Mouse (Mus musculus) heart, adult 2 months (tissue): ENCODE data around the gene Med15. TPM values are rescaled to one million over a fixed set of nuclear protein-coding genes. Genes with fewer than 3 reads are reported as not detected.

ENCODE experiments used
- DNase-seq, 2 experiments: peaks; one replicate each; pipeline ENCODE4 v3.0.0; 2021
- H3K27ac ChIP-seq: fragments of 200-600 bp; 2 replicates; pipeline ENCODE4 v1.8.1; 2022
- H3K27me3 ChIP-seq: fragments of 200-500 bp; 2 replicates; pipeline ENCODE4 v1.6.1; 2012; ENCODE audit warnings: mild to moderate bottlenecking, low read length, inconsistent platforms, mixed read lengths; ENCODE audit not compliant: control insufficient read depth, insufficient read depth
- H3K36me3 ChIP-seq: fragments of 200-500 bp; 2 replicates; pipeline ENCODE4 v1.6.1; 2012; ENCODE audit warnings: low read length, inconsistent platforms; ENCODE audit not compliant: control insufficient read depth, insufficient read depth
- H3K4me1 ChIP-seq: fragments of 200-500 bp; 2 replicates; pipeline ENCODE4 v1.6.1; 2011; ENCODE audit warnings: low read length; ENCODE audit not compliant: control insufficient read depth, insufficient read depth
- H3K4me3 ChIP-seq: fragments of 200-600 bp; 2 replicates; pipeline ENCODE4 v1.8.1; 2022
- H3K79me2 ChIP-seq: fragments of 200-500 bp; replicated peaks from 2 replicates; pipeline ENCODE4 v1.6.1; 2012; ENCODE audit warnings: mild to moderate bottlenecking, inconsistent platforms, low read length, moderate library complexity, mixed read lengths; ENCODE audit not compliant: control insufficient read depth, insufficient read depth
- H3K9ac ChIP-seq: fragments of 200-500 bp; 2 replicates; pipeline ENCODE4 v1.6.1; 2012; ENCODE audit warnings: low read depth, mild to moderate bottlenecking, control low read depth, inconsistent platforms, low read length, mixed read lengths
- CTCF ChIP-seq: fragments of 200-600 bp; IDR thresholded peaks from 2 replicates; pipeline ENCODE4 v1.8.1; 2022; ENCODE audit warnings: antibody characterized with exemption, mild to moderate bottlenecking, moderate library complexity
- EP300 ChIP-seq: fragments of 200-500 bp; IDR thresholded peaks from 2 replicates; pipeline ENCODE4 v1.6.1; 2011; ENCODE audit warnings: low read depth, low read length, control low read depth; ENCODE audit not compliant: insufficient read depth
- POLR2A ChIP-seq: fragments of 200-500 bp; IDR thresholded peaks from 2 replicates; pipeline ENCODE4 v1.6.1; 2011; ENCODE audit warnings: mild to moderate bottlenecking, low read depth, low read length, control low read depth; ENCODE audit not compliant: insufficient read depth
- WGBS: fragments of 180-500 bp; shearing (Covaris S2); methylation state at CpG from one replicate; pipeline ENCODE4 v1.1.7; 2018; 5-methylcytosine and 5-hydroxymethylcytosine counted together
- intact Hi-C: fragments of 180-260 bp; cut with DNase I; formaldehyde crosslinking; loops from one replicate; pipeline ENCODE4 v1.15.1; 2025
- long read RNA-seq: library from polyadenylated mRNA; stranded (forward); transcript quantifications from one replicate; pipeline ENCODE4 v2.0.0, GENCODE M21; 2021
- polyA plus RNA-seq: library from polyadenylated mRNA; depleted of rRNA; stranded (reverse); fragments of >200 nt; gene quantifications from 2 replicates; pipeline ENCODE4 v1.2.3, GENCODE M21; 2012; rRNA removed
- total RNA-seq, 2 experiments: library from RNA; stranded (reverse); gene quantifications; 2 replicates each; pipeline ENCODE4 v1.2.3; 2021

Gene Med15
- 10 to 100 TPM; 21.5 to 24.9 TPM for total RNA-seq
- polyA plus RNA-seq = 37.3 and 44.3 TPM in 2 replicates
- long read RNA-seq, partial matches to known transcripts = 8 of 24 reads
- long read RNA-seq, other reads (novel, unspliced or antisense) = 11 of 24 reads

- TF ChIP-seq POLR2A (no peak), EP300 (no peak), CTCF (no peak)
- Histone ChIP-seq H3K79me2 (no peaks in the 10 kb centered on the region), H3K4me1 (no peaks in the 10 kb centered on the region), H3K27me3 (peaks cover 1% of the 10 kb centered on the region; the same call in 1 of the 2 replicates), H3K4me3 (no peak within 1 kb of the TSS), H3K36me3 (no peaks in the 10 kb centered on the region), H3K9ac (no peak within 1 kb of the TSS), H3K27ac (no peak within 1 kb of the TSS)
- intact Hi-C loops = no loop called here
- WGBS = 50% methylated on average over 3 of the region's 3 CpGs
- DNase-seq = no peak
These were observed at the start of gene Med15 for GRCm38 (mm10) chr16:17732841-17733340. TSS of gene Med15 (minus strand) at chr16:17732891.

GRCm38 (mm10) chr16:17779692-17780091 is 47.0 kb upstream of the Med15 start:
- no peaks in the 10 kb centered on the region for H3K79me2 ChIP-seq
- no peak overlapping the region for H3K4me3 ChIP-seq
- 68% methylated on average over 1 of the region's 1 CpGs for WGBS
- TF ChIP-seq POLR2A (no peak), EP300 (no peak), CTCF (no peak)
- H3K27me3 ChIP-seq = no peaks in the 10 kb centered on the region
- no peak for DNase-seq
- H3K9ac ChIP-seq = no peak overlapping the region
- H3K36me3 ChIP-seq = no peaks in the 10 kb centered on the region
- H3K27ac ChIP-seq = no peak overlapping the region
- no peaks in the 10 kb centered on the region for H3K4me1 ChIP-seq
- intact Hi-C loops = no loop called here

- 53% methylated on average over 4 of the region's 4 CpGs for WGBS
These were observed 45.5 kb upstream of the Med15 start for GRCm38 (mm10) chr16:17778223-17778622.

GRCm38 (mm10) chr16:17776828-17777227 is 44.1 kb upstream of the Med15 start:
- Histone ChIP-seq H3K4me3 (no peak overlapping the region), H3K27ac (no peak overlapping the region), H3K79me2 (no peaks in the 10 kb centered on the region), H3K27me3 (no peaks in the 10 kb centered on the region), H3K4me1 (no peaks in the 10 kb centered on the region), H3K9ac (no peak overlapping the region), H3K36me3 (peaks cover 3% of the 10 kb centered on the region; the same call in 1 of the 2 replicates)
- 71% methylated on average over 11 of the region's 11 CpGs for WGBS
- intact Hi-C loops = no loop called here
- peak in 1 of 2 experiments; percentile 45 for DNase-seq
- TF ChIP-seq CTCF = peak; percentile 72
- TF ChIP-seq POLR2A = no peak

More at GRCm38 (mm10) chr16:17778223-17778622, 45.5 kb upstream of the Med15 start:
- TF ChIP-seq POLR2A (no peak), EP300 (no peak), CTCF (no peak)
- no peak overlapping the region for H3K27ac ChIP-seq
- H3K4me1 ChIP-seq = no peaks in the 10 kb centered on the region
- no peak overlapping the region for H3K9ac ChIP-seq
- H3K79me2 ChIP-seq = no peaks in the 10 kb centered on the region
- H3K4me3 ChIP-seq = no peak overlapping the region
- H3K27me3 ChIP-seq = no peaks in the 10 kb centered on the region
- intact Hi-C loops = no loop called here
- H3K36me3 ChIP-seq = no peaks in the 10 kb centered on the region
- DNase-seq = no peak

GRCm38 (mm10) chr16:17771117-17771865 is 38.6 kb upstream of the Med15 start:
- no peak for TF ChIP-seq POLR2A
- no peak for TF ChIP-seq EP300
- peak; percentile 68 for TF ChIP-seq CTCF
- intact Hi-C loops = loop anchor here (2.0 kb wide), 1 partner anchor 32 kb away; no protein-coding TSS in a partner anchor

GRCm38 (mm10) chr16:17768834-17769233 is 36.1 kb upstream of the Med15 start:
- Histone ChIP-seq H3K79me2 (no peaks in the 10 kb centered on the region), H3K4me1 (no peaks in the 10 kb centered on the region; the same call in 1 of the 2 replicates), H3K9ac (no peak overlapping the region), H3K36me3 (peaks cover 6% of the 10 kb centered on the region), H3K27me3 (no peaks in the 10 kb centered on the region), H3K27ac (peak overlapping the region; percentile 49), H3K4me3 (no peak overlapping the region)
- TF ChIP-seq POLR2A (no peak), EP300 (no peak), CTCF (no peak)
- peak; percentile 28 to 58 for DNase-seq
- WGBS = 43% methylated on average over 7 of the region's 7 CpGs
- intact Hi-C loops = no loop called here

More at GRCm38 (mm10) chr16:17771117-17771865, 38.6 kb upstream of the Med15 start:
- Histone ChIP-seq H3K4me3 (no peak overlapping the region), H3K9ac (no peak overlapping the region), H3K4me1 (no peaks in the 10 kb centered on the region; the same call in 1 of the 2 replicates), H3K27me3 (no peaks in the 10 kb centered on the region), H3K79me2 (no peaks in the 10 kb centered on the region), H3K36me3 (peaks cover 6% of the 10 kb centered on the region; the same call in 1 of the 2 replicates), H3K27ac (no peak overlapping the region)
- 57% methylated on average over 4 of the region's 4 CpGs for WGBS
- DNase-seq = peak in 1 of 2 experiments; percentile 34
